In genomic region chr13:115079996-115080585, GRCm38 (mm10) we compare ENCODE assay signal across 33 mouse cellular contexts. TPM values are rescaled to one million over a fixed set of nuclear protein-coding genes. Genes with fewer than 3 reads are reported as not detected.
DNase-seq lines count a peak whose midpoint lies in the region; ATAC-seq and TF ChIP-seq lines count a peak whose summit lies in the region.
"Had no signal": no experiment of that assay in that cellular context is flagged by ENCODE, and none has a peak within 500 bp of the region (broad histone marks: within the 10 kb centered on the region; RNA-seq: fewer than 3 reads in every experiment).

No protein-coding gene starts in this region.

- ATAC-seq in lung, embryonic 16.5 days (ENCODE audit: low read depth) = peak; percentile 38; the same call in 1 of the 2 replicates
- ATAC-seq in lung, postnatal 0 days = no peak
- ATAC-seq: forebrain, postnatal 0 days; hindbrain, postnatal 0 days; intestine, embryonic 15.5 days had no signal

- H3K4me1 ChIP-seq in lung, embryonic 16.5 days (replicated peaks; ENCODE audit: control insufficient read depth, insufficient read depth, low read length) = peaks cover 11% of the 10 kb centered on the region
- H3K4me1 ChIP-seq in lung, postnatal 0 days (ENCODE audit: insufficient read depth, low read depth, low read length) = peaks cover 6% of the 10 kb centered on the region; the same call in 1 of the 2 replicates
- peaks cover 26% of the 10 kb centered on the region for H3K4me1 ChIP-seq in brown adipose tissue, adult 24 weeks (ENCODE audit: control insufficient read depth, insufficient read depth, insufficient read length, low read length)
- H3K4me1 ChIP-seq: embryonic facial prominence, embryonic 13.5 days; forebrain, embryonic 12.5 days; hindbrain, embryonic 12.5 days; intestine, embryonic 15.5 days; limb, embryonic 10.5 days; limb, embryonic 15.5 days; liver, embryonic 15.5 days; midbrain, embryonic 10.5 days; neural tube, embryonic 12.5 days had no signal

- peak; percentile 46 for DNase-seq in kidney, postnatal 14 days
- DNase-seq in kidney, adult 9 months = no peak
- DNase-seq in lung, postnatal 0 days (ENCODE audit: low spot score) = no peak
- DNase-seq in NIH3T3 (ENCODE audit: low read depth) = peak; percentile 9
- DNase-seq in left cerebral cortex, postnatal 10 days (ENCODE audit: extremely low spot score in 1 of 2, low spot score in 2 of 2) = no peak
- DNase-seq: adrenal gland, postnatal 14 days; B cell, adult 2 months; cerebellum, adult 11-12 months; cerebellum, postnatal 10 days; forebrain, postnatal 0 days; gastrocnemius, postnatal 10 days; heart, postnatal 36 days; lung, postnatal 14 days; right cerebral cortex, adult 18-20 months; spleen, adult 18-20 months; thymus, adult 2 months; thymus, postnatal 4 days had no signal

- H3K9ac ChIP-seq in lung, embryonic 16.5 days (ENCODE audit: low read length) = no peak overlapping the region
- H3K9ac ChIP-seq in lung, postnatal 0 days (replicated peaks; ENCODE audit: low read depth) = no peak overlapping the region
- H3K9ac ChIP-seq: embryonic facial prominence, embryonic 13.5 days; forebrain, embryonic 12.5 days; forebrain, postnatal 0 days; hindbrain, embryonic 12.5 days; intestine, embryonic 15.5 days; limb, embryonic 15.5 days; liver, embryonic 15.5 days; neural tube, embryonic 12.5 days had no signal

- no peak for TF ChIP-seq CTCF in lung, postnatal 0 days (IDR thresholded peaks at IDR 0.05)

- H3K9me3 ChIP-seq in lung, embryonic 16.5 days (ENCODE audit: control insufficient read depth, low read length) = no peaks in the 10 kb centered on the region
- H3K9me3 ChIP-seq in lung, postnatal 0 days (ENCODE audit: low read length) = no peaks in the 10 kb centered on the region
- H3K9me3 ChIP-seq: embryonic facial prominence, embryonic 13.5 days; forebrain, embryonic 12.5 days; hindbrain, embryonic 12.5 days; intestine, embryonic 15.5 days; limb, embryonic 10.5 days; limb, embryonic 15.5 days; liver, embryonic 15.5 days; midbrain, embryonic 10.5 days; neural tube, embryonic 12.5 days had no signal

- no peak overlapping the region for H3K27ac ChIP-seq in lung, embryonic 16.5 days (ENCODE audit: low read length)
- no peak overlapping the region for H3K27ac ChIP-seq in lung, postnatal 0 days (ENCODE audit: low read length)
- peak overlapping the region; percentile 26; the same call in 1 of the 2 replicates for H3K27ac ChIP-seq in brown adipose tissue, adult 24 weeks (replicated peaks; ENCODE audit: low read depth, low read length)
- H3K27ac ChIP-seq: embryonic facial prominence, embryonic 13.5 days; forebrain, embryonic 12.5 days; hindbrain, embryonic 12.5 days; hindbrain, postnatal 0 days; intestine, embryonic 15.5 days; limb, embryonic 10.5 days; limb, embryonic 15.5 days; liver, embryonic 15.5 days; midbrain, embryonic 10.5 days; neural tube, embryonic 12.5 days had no signal

- H3K4me2 ChIP-seq in lung, embryonic 16.5 days (ENCODE audit: low read depth, low read length) = no peak overlapping the region
- no peak overlapping the region for H3K4me2 ChIP-seq in lung, postnatal 0 days (replicated peaks; ENCODE audit: low read depth, low read length)
- H3K4me2 ChIP-seq: embryonic facial prominence, embryonic 13.5 days; forebrain, embryonic 12.5 days; heart, embryonic 11.5 days; hindbrain, embryonic 12.5 days; intestine, embryonic 15.5 days; limb, embryonic 15.5 days; liver, embryonic 15.5 days; neural tube, embryonic 12.5 days had no signal

- 66% methylated on average over 3 of the region's 3 CpGs for WGBS in lung, embryonic 16.5 days
- WGBS in lung, postnatal 0 days = 67% methylated on average over 3 of the region's 3 CpGs

- no peaks in the 10 kb centered on the region for H3K27me3 ChIP-seq in lung, embryonic 16.5 days (ENCODE audit: control insufficient read depth, insufficient read depth, low read depth, low read length)
- no peaks in the 10 kb centered on the region for H3K27me3 ChIP-seq in lung, postnatal 0 days (replicated peaks; ENCODE audit: insufficient read depth, low read length)
- H3K27me3 ChIP-seq: embryonic facial prominence, embryonic 13.5 days; forebrain, embryonic 12.5 days; hindbrain, embryonic 12.5 days; intestine, embryonic 15.5 days; limb, embryonic 15.5 days; liver, embryonic 15.5 days; neural tube, embryonic 12.5 days had no signal

- intact Hi-C loops in left cerebral cortex, postnatal 10 days (cut with DNase I) = no loop called here

- no peaks in the 10 kb centered on the region for H3K36me3 ChIP-seq in lung, embryonic 16.5 days (ENCODE audit: control insufficient read depth, insufficient read depth, low read length)
- H3K36me3 ChIP-seq in lung, postnatal 0 days (ENCODE audit: insufficient read depth, low read length) = no peaks in the 10 kb centered on the region
- H3K36me3 ChIP-seq: embryonic facial prominence, embryonic 13.5 days; forebrain, embryonic 12.5 days; hindbrain, embryonic 12.5 days; intestine, embryonic 15.5 days; limb, embryonic 10.5 days; limb, embryonic 15.5 days; liver, embryonic 15.5 days; midbrain, embryonic 10.5 days; neural tube, embryonic 12.5 days had no signal

- no peak for TF ChIP-seq EP300 in lung, postnatal 0 days (IDR thresholded peaks at IDR 0.05)

- no peak overlapping the region for H3K4me3 ChIP-seq in lung, embryonic 16.5 days (ENCODE audit: low read length)
- no peak overlapping the region for H3K4me3 ChIP-seq in lung, postnatal 0 days (ENCODE audit: low read depth, low read length)
- no peak overlapping the region for H3K4me3 ChIP-seq in brown adipose tissue, adult 24 weeks (ENCODE audit: insufficient read depth, low read depth, low read length)
- H3K4me3 ChIP-seq: embryonic facial prominence, embryonic 13.5 days; erythroblast, embryonic 14.5 days; forebrain, embryonic 12.5 days; hindbrain, embryonic 12.5 days; intestine, embryonic 15.5 days; limb, embryonic 10.5 days; limb, embryonic 15.5 days; liver, embryonic 15.5 days; midbrain, embryonic 10.5 days; myocyte; neural tube, embryonic 12.5 days had no signal

RNA-seq across cellular contexts. Expression of gene Pelo, which starts 9.9 kb away (rescaled TPM):
- polyA plus RNA-seq in lung, embryonic 16.5 days (2015; fragmentation: Nextera tagmentation; extraction: Ambion mirVana) = 4.4 and 5.0 TPM in 2 replicates
- polyA plus RNA-seq in lung, postnatal 0 days (2015; fragmentation: Nextera tagmentation; extraction: Ambion mirVana) = 5.4 and 5.9 TPM in 2 replicates
- polyA plus RNA-seq in brown adipose tissue, adult 24 weeks (2012; ENCODE audit: insufficient read depth, insufficient read length, missing spikeins) = 3.8 and 6.6 TPM in 2 replicates
- total RNA-seq in left cerebral cortex, postnatal 10 days (2021) = 10 to 100 TPM; 21.7 to 23.3 TPM

RNA-seq across cellular contexts. Expression of gene Gm49395, which starts 21.6 kb away (rescaled TPM):
- polyA plus RNA-seq in lung, embryonic 16.5 days (2015; fragmentation: Nextera tagmentation; extraction: Ambion mirVana) = 6.5 and 7.6 TPM in 2 replicates
- polyA plus RNA-seq in lung, postnatal 0 days (2015; fragmentation: Nextera tagmentation; extraction: Ambion mirVana) = 8.7 and 8.9 TPM in 2 replicates
- polyA plus RNA-seq in brown adipose tissue, adult 24 weeks (2012; ENCODE audit: insufficient read depth, insufficient read length, missing spikeins) = 5.0 and 6.2 TPM in 2 replicates
- total RNA-seq in left cerebral cortex, postnatal 10 days (2021) = 1 to 10 TPM; 1.5 to 5.6 TPM
- total RNA-seq: hindbrain, postnatal 0 days; midbrain, postnatal 0 days had no signal

RNA-seq across cellular contexts. Expression of gene Itga1, which starts 21.7 kb away (rescaled TPM):
- polyA plus RNA-seq in lung, embryonic 16.5 days (2015; fragmentation: Nextera tagmentation; extraction: Ambion mirVana) = 36.9 and 37.4 TPM in 2 replicates
- 22.0 and 30.1 TPM in 2 replicates for polyA plus RNA-seq in lung, postnatal 0 days (2015; fragmentation: Nextera tagmentation; extraction: Ambion mirVana)
- 19.8 and 21.6 TPM in 2 replicates for polyA plus RNA-seq in brown adipose tissue, adult 24 weeks (2012; ENCODE audit: insufficient read depth, insufficient read length, missing spikeins)
- total RNA-seq in left cerebral cortex, postnatal 10 days (2021) = 10 to 100 TPM; 12.7 to 13.3 TPM
- polyA plus RNA-seq: erythroblast, embryonic 14.5 days had no signal

Comparison
In these comparisons a context has a peak if more than half of its experiments do, and no peak if none do; other contexts are left out.
1. DNase-seq: peak in kidney, postnatal 14 days (single experiment) and NIH3T3 (single experiment); none in kidney, adult 9 months (single experiment), lung, postnatal 0 days (single experiment) and left cerebral cortex, postnatal 10 days (0 of 2).